Mouse (Mus musculus) midbrain, embryonic 15.5 days (tissue): ENCODE measurements around the gene Umad1. TPM values are rescaled to one million over a fixed set of nuclear protein-coding genes. Genes with fewer than 3 reads are reported as not detected.
A peak's percentile ranks its signal among the peaks of the same experiment; 100 is the strongest.

Experiments
- ATAC-seq: fragments of 200-750 bp; cut with Nextera tagmentation; replicated peaks from 2 replicates; pipeline ENCODE4 v1.8.0; 2017; ENCODE audit warnings: moderate TSS enrichment
- H3K27ac ChIP-seq: fragments of 300-500 bp; sonication (generic); 2 replicates; pipeline ENCODE4 v1.5.1; 2015; ENCODE audit warnings: mild to moderate bottlenecking, inconsistent platforms
- H3K27me3 ChIP-seq: fragments of 300-500 bp; sonication (generic); replicated peaks from 2 replicates; pipeline ENCODE4 v1.6.1; 2015; ENCODE audit warnings: inconsistent platforms
- H3K36me3 ChIP-seq: fragments of 300-500 bp; sonication (generic); replicated peaks from 2 replicates; pipeline ENCODE4 v1.6.1; 2015; ENCODE audit warnings: inconsistent platforms
- H3K4me1 ChIP-seq: fragments of 300-500 bp; sonication (generic); 2 replicates; pipeline ENCODE4 v1.6.1; 2015; ENCODE audit warnings: inconsistent platforms
- H3K4me2 ChIP-seq: fragments of 300-500 bp; sonication (generic); 2 replicates; pipeline ENCODE4 v1.6.1; 2015; ENCODE audit warnings: inconsistent platforms, mild to moderate bottlenecking, moderate library complexity
- H3K4me3 ChIP-seq: fragments of 300-500 bp; sonication (generic); 2 replicates; pipeline ENCODE4 v1.5.1; 2015; ENCODE audit warnings: mild to moderate bottlenecking, inconsistent platforms
- H3K9ac ChIP-seq: fragments of 300-500 bp; sonication (generic); 2 replicates; pipeline ENCODE4 v1.6.1; 2015; ENCODE audit warnings: mild to moderate bottlenecking, inconsistent platforms
- H3K9me3 ChIP-seq: fragments of 300-500 bp; sonication (generic); 2 replicates; pipeline ENCODE4 v1.6.1; 2016; ENCODE audit warnings: inconsistent platforms
- WGBS: fragments of 180-500 bp; shearing (Covaris S2); methylation state at CpG from one replicate; pipeline ENCODE4 v1.1.7; 2015; ENCODE audit warnings: mixed read lengths; 5-methylcytosine and 5-hydroxymethylcytosine counted together
- polyA plus RNA-seq: library from polyadenylated mRNA; unstranded; fragments of >200 nt; fragmentation: Nextera tagmentation; extraction: Ambion mirVana; gene quantifications from 2 replicates; pipeline ENCODE4 v1.2.1, GENCODE M21; 2015

Umad1 gene
- polyA plus RNA-seq, 1 experiment from 2014 or later: 59.6 TPM

GRCm38 (mm10) chr6:8409865-8410264 is 150.8 kb downstream of the Umad1 start:
- ATAC-seq: no peak
- H3K9me3 ChIP-seq: no peaks in the 10 kb centered on the region
- no peak overlapping the region for H3K27ac ChIP-seq
- no peaks in the 10 kb centered on the region for H3K27me3 ChIP-seq
- WGBS: 77% methylated on average over 4 of the region's 4 CpGs
- no peak overlapping the region for H3K9ac ChIP-seq
- no peak overlapping the region for H3K4me2 ChIP-seq
- no peaks in the 10 kb centered on the region for H3K36me3 ChIP-seq
- no peak overlapping the region for H3K4me3 ChIP-seq
- H3K4me1 ChIP-seq: peaks cover 10% of the 10 kb centered on the region

- Histone ChIP-seq H3K9me3 (no peaks in the 10 kb centered on the region), H3K4me2 (peak overlapping the region; percentile 31; the same call in 1 of the 2 replicates), H3K27ac (0 out of 2 replicates have a peak overlapping the region, but pooled peaks have one; percentile 20), H3K4me1 (peaks cover 10% of the 10 kb centered on the region), H3K4me3 (no peak overlapping the region), H3K9ac (no peak overlapping the region), H3K36me3 (no peaks in the 10 kb centered on the region), H3K27me3 (no peaks in the 10 kb centered on the region)
- ATAC-seq: peak; percentile 51
- WGBS: 49% methylated on average over 10 of the region's 10 CpGs
Measured at GRCm38 (mm10) chr6:8412845-8413598, 153.9 kb downstream of the Umad1 start.

- no peaks in the 10 kb centered on the region for H3K36me3 ChIP-seq
- no peaks in the 10 kb centered on the region for H3K27me3 ChIP-seq
- peak overlapping the region; percentile 16; the same call in 1 of the 2 replicates for H3K27ac ChIP-seq
- H3K9ac ChIP-seq: no peak overlapping the region
- H3K9me3 ChIP-seq: no peaks in the 10 kb centered on the region
- peak; percentile 67 for ATAC-seq
- H3K4me3 ChIP-seq: peak overlapping the region; percentile 27
- H3K4me1 ChIP-seq: peaks cover 10% of the 10 kb centered on the region
- H3K4me2 ChIP-seq: peak overlapping the region; percentile 31; the same call in 1 of the 2 replicates
- WGBS: 44% methylated on average over 9 of the region's 9 CpGs
Measured at GRCm38 (mm10) chr6:8414020-8414419, 154.9 kb downstream of the Umad1 start.

GRCm38 (mm10) chr6:8415823-8416222 is 156.7 kb downstream of the Umad1 start:
- ATAC-seq: no peak
- H3K4me1 ChIP-seq: peaks cover 10% of the 10 kb centered on the region
- H3K27ac ChIP-seq: no peak overlapping the region
- H3K9me3 ChIP-seq: no peaks in the 10 kb centered on the region
- no peak overlapping the region for H3K4me2 ChIP-seq
- no peaks in the 10 kb centered on the region for H3K36me3 ChIP-seq
- H3K27me3 ChIP-seq: no peaks in the 10 kb centered on the region
- no peak overlapping the region for H3K4me3 ChIP-seq
- WGBS: 56% methylated on average over 5 of the region's 5 CpGs
- no peak overlapping the region for H3K9ac ChIP-seq

GRCm38 (mm10) chr6:8416802-8417569 is 157.9 kb downstream of the Umad1 start:
- Histone ChIP-seq H3K4me1 (peaks cover 13% of the 10 kb centered on the region), H3K4me3 (no peak overlapping the region), H3K4me2 (no peak overlapping the region), H3K9ac (no peak overlapping the region), H3K36me3 (no peaks in the 10 kb centered on the region), H3K27me3 (no peaks in the 10 kb centered on the region), H3K9me3 (no peaks in the 10 kb centered on the region), H3K27ac (no peak overlapping the region)
- WGBS: 85% methylated on average over 8 of the region's 8 CpGs
- ATAC-seq: no peak

- Histone ChIP-seq H3K27me3 (no peaks in the 10 kb centered on the region), H3K4me1 (peaks cover 9% of the 10 kb centered on the region; the same call in 1 of the 2 replicates), H3K27ac (no peak overlapping the region), H3K4me2 (no peak overlapping the region), H3K9me3 (no peaks in the 10 kb centered on the region), H3K4me3 (no peak overlapping the region), H3K36me3 (no peaks in the 10 kb centered on the region), H3K9ac (no peak overlapping the region)
- no peak for ATAC-seq
- WGBS: 70% methylated on average over 4 of the region's 4 CpGs
Measured at GRCm38 (mm10) chr6:8419485-8420186, 160.5 kb downstream of the Umad1 start.

GRCm38 (mm10) chr6:8420187-8420503 is 161.1 kb downstream of the Umad1 start:
- no peak overlapping the region for H3K4me2 ChIP-seq
- no peaks in the 10 kb centered on the region for H3K27me3 ChIP-seq
- H3K36me3 ChIP-seq: no peaks in the 10 kb centered on the region
- H3K4me1 ChIP-seq: peaks cover 9% of the 10 kb centered on the region; the same call in 1 of the 2 replicates
- H3K27ac ChIP-seq: no peak overlapping the region
- H3K9me3 ChIP-seq: no peaks in the 10 kb centered on the region
- H3K9ac ChIP-seq: no peak overlapping the region
- no peak overlapping the region for H3K4me3 ChIP-seq
- whole genome bisulfite sequencing: 85% methylated on average over 1 of the region's 1 CpGs
- no peak for ATAC-seq

GRCm38 (mm10) chr6:8421421-8421820 is 162.3 kb downstream of the Umad1 start:
- Histone ChIP-seq H3K4me1 (peaks cover 9% of the 10 kb centered on the region; the same call in 1 of the 2 replicates), H3K9me3 (no peaks in the 10 kb centered on the region), H3K36me3 (no peaks in the 10 kb centered on the region), H3K4me3 (no peak overlapping the region), H3K4me2 (no peak overlapping the region), H3K27me3 (no peaks in the 10 kb centered on the region), H3K27ac (no peak overlapping the region), H3K9ac (no peak overlapping the region)
- WGBS: 74% methylated on average over 5 of the region's 5 CpGs
- no peak for ATAC-seq

- H3K27ac ChIP-seq: no peak overlapping the region
- 0 out of 2 replicates have a peak overlapping the region, but pooled peaks have one; percentile 1 for H3K4me2 ChIP-seq
Measured at GRCm38 (mm10) chr6:8421959-8422581, 163.0 kb downstream of the Umad1 start.

GRCm38 (mm10) chr6:8423142-8423541 is 164.1 kb downstream of the Umad1 start:
- no peak for ATAC-seq
- no peak overlapping the region for H3K4me2 ChIP-seq
- no peaks in the 10 kb centered on the region for H3K36me3 ChIP-seq
- H3K9me3 ChIP-seq: no peaks in the 10 kb centered on the region
- WGBS: 89% methylated on average over 2 of the region's 2 CpGs
- H3K4me1 ChIP-seq: peaks cover 9% of the 10 kb centered on the region; the same call in 1 of the 2 replicates
- H3K27me3 ChIP-seq: no peaks in the 10 kb centered on the region
- no peak overlapping the region for H3K27ac ChIP-seq
- H3K4me3 ChIP-seq: no peak overlapping the region
- no peak overlapping the region for H3K9ac ChIP-seq

More at GRCm38 (mm10) chr6:8421959-8422581, 163.0 kb downstream of the Umad1 start:
- peak; percentile 60; the same call in 1 of the 2 replicates for ATAC-seq
- WGBS: 55% methylated on average over 10 of the region's 10 CpGs
- Histone ChIP-seq H3K36me3 (no peaks in the 10 kb centered on the region), H3K4me3 (no peak overlapping the region), H3K4me1 (peaks cover 9% of the 10 kb centered on the region; the same call in 1 of the 2 replicates), H3K9me3 (no peaks in the 10 kb centered on the region), H3K9ac (no peak overlapping the region), H3K27me3 (no peaks in the 10 kb centered on the region)

GRCm38 (mm10) chr6:8427692-8428091 is 168.6 kb downstream of the Umad1 start:
- no peak overlapping the region for H3K9ac ChIP-seq
- H3K4me2 ChIP-seq: no peak overlapping the region
- ATAC-seq: no peak
- no peaks in the 10 kb centered on the region for H3K36me3 ChIP-seq
- H3K27me3 ChIP-seq: no peaks in the 10 kb centered on the region
- WGBS: 87% methylated on average over 5 of the region's 5 CpGs
- H3K4me3 ChIP-seq: no peak overlapping the region
- no peak overlapping the region for H3K27ac ChIP-seq
- H3K9me3 ChIP-seq: no peaks in the 10 kb centered on the region
- peaks cover under 1% of the 10 kb centered on the region; the same call in 1 of the 2 replicates for H3K4me1 ChIP-seq
